Mouse (Mus musculus) kidney, postnatal 0 days (tissue): ENCODE data around the gene Ddx47. TPM values are rescaled to one million over a fixed set of nuclear protein-coding genes. Genes with fewer than 3 reads are reported as not detected.

Source experiments
- ATAC-seq: fragments of 200-750 bp; cut with Nextera tagmentation; replicated peaks from 2 replicates; pipeline ENCODE4 v1.8.0; 2017; ENCODE audit warnings: low read depth, moderate number of reproducible peaks, moderate TSS enrichment, moderate library complexity; ENCODE audit not compliant: low FRiP score
- DNase-seq: peaks from one replicate; pipeline ENCODE4 v3.0.0-alpha.2; 2016; ENCODE audit warnings: low spot score
- H3K27ac ChIP-seq: fragments of 300-500 bp; sonication (generic); 2 replicates; pipeline ENCODE4 v1.5.1; 2014; ENCODE audit warnings: mild to moderate bottlenecking
- H3K27me3 ChIP-seq: fragments of 300-500 bp; sonication (generic); 2 replicates; pipeline ENCODE4 v1.6.1; 2014; ENCODE audit warnings: low read length, mixed read lengths; ENCODE audit not compliant: insufficient read depth
- H3K36me3 ChIP-seq: fragments of 300-500 bp; sonication (generic); 2 replicates; pipeline ENCODE4 v1.6.1; 2014; ENCODE audit warnings: low read length, mixed read lengths; ENCODE audit not compliant: insufficient read depth
- H3K4me1 ChIP-seq: fragments of 300-500 bp; sonication (generic); replicated peaks from 2 replicates; pipeline ENCODE4 v1.6.1; 2014; ENCODE audit warnings: antibody characterized with exemption, low read length, mixed read lengths; ENCODE audit not compliant: insufficient read depth
- H3K4me2 ChIP-seq: fragments of 300-500 bp; sonication (generic); 2 replicates; pipeline ENCODE4 v1.6.1; 2014; ENCODE audit warnings: mild to moderate bottlenecking, low read length, moderate library complexity, mixed read lengths
- H3K4me3 ChIP-seq: fragments of 300-500 bp; sonication (generic); replicated peaks from 2 replicates; pipeline ENCODE4 v1.5.1; 2014; ENCODE audit warnings: low read depth, low read length
- H3K9ac ChIP-seq: fragments of 300-500 bp; sonication (generic); 2 replicates; pipeline ENCODE4 v1.6.1; 2014; ENCODE audit warnings: low read depth, low read length
- H3K9me3 ChIP-seq: fragments of 300-500 bp; sonication (generic); replicated peaks from 2 replicates; pipeline ENCODE4 v1.6.1; 2016; ENCODE audit warnings: low read length, inconsistent platforms, mixed read lengths
- CTCF ChIP-seq: IDR thresholded peaks from 2 replicates; pipeline ENCODE4 v1.5.1; 2016; ENCODE audit warnings: antibody characterized with exemption, low read depth, mild to moderate bottlenecking, moderate library complexity
- WGBS: fragments of 180-500 bp; shearing (Covaris S2); extraction: QIAGEN DNeasy Blood & Tissue Kit; methylation state at CpG from one replicate; pipeline ENCODE4 v1.1.7; 2014; 5-methylcytosine and 5-hydroxymethylcytosine counted together
- polyA plus RNA-seq: library from polyadenylated mRNA; unstranded; fragments of >200 nt; fragmentation: Nextera tagmentation; extraction: Ambion mirVana; gene quantifications from 2 replicates; pipeline ENCODE4 v1.2.1, GENCODE M21; 2015

The Ddx47 gene
- polyA plus RNA-seq, 1 experiment from 2014 or later, result 85.9 TPM

GRCm38 (mm10) chr6:135070347-135070746 is 58.9 kb downstream of the Ddx47 start:
- H3K9me3 ChIP-seq, result no peaks in the 10 kb centered on the region
- no peak for ATAC-seq
- no peaks in the 10 kb centered on the region for H3K27me3 ChIP-seq
- no peak for TF ChIP-seq CTCF
- H3K4me2 ChIP-seq, result no peak overlapping the region
- WGBS, result 72% methylated on average over 2 of the region's 2 CpGs
- no peak overlapping the region for H3K9ac ChIP-seq
- DNase-seq, result no peak
- H3K27ac ChIP-seq, result no peak overlapping the region
- peaks cover 11% of the 10 kb centered on the region for H3K4me1 ChIP-seq
- no peaks in the 10 kb centered on the region for H3K36me3 ChIP-seq
- no peak overlapping the region for H3K4me3 ChIP-seq

Other genes with a start within 250 kb of the Ddx47 start
- 10.1 and 10.3 TPM in 2 replicates for gene Dusp16, start 219.0 kb upstream of the Ddx47 start, polyA plus RNA-seq
- 5.2 and 5.6 TPM in 2 replicates for gene Crebl2, start 181.5 kb upstream of the Ddx47 start, polyA plus RNA-seq
- 11.1 and 12.1 TPM in 2 replicates for gene Gpr19, start 113.0 kb upstream of the Ddx47 start, polyA plus RNA-seq
- 25.1 and 25.9 TPM in 2 replicates for gene Cdkn1b, start 91.2 kb upstream of the Ddx47 start, polyA plus RNA-seq
- gene Apold1, start 29.9 kb upstream of the Ddx47 start, polyA plus RNA-seq, result 4.4 and 4.5 TPM in 2 replicates
- 14.6 and 15.7 TPM in 2 replicates for gene Gprc5a, start 54.0 kb downstream of the Ddx47 start, polyA plus RNA-seq
- 0.08 TPM in 1 of 2 replicates, not detected in the other for gene Gprc5d, start 106.7 kb downstream of the Ddx47 start, polyA plus RNA-seq
- gene Fam234b, start 186.4 kb downstream of the Ddx47 start, polyA plus RNA-seq, result 31.8 and 34.8 TPM in 2 replicates
- gene Hebp1, start 186.4 kb downstream of the Ddx47 start, polyA plus RNA-seq, result 48.0 and 52.3 TPM in 2 replicates
- gene Gsg1, start 242.7 kb downstream of the Ddx47 start, polyA plus RNA-seq, result 0.37 and 0.62 TPM in 2 replicates